Mouse (Mus musculus): ENCODE measurements around the gene Lbh. TPM values are rescaled to one million over a fixed set of nuclear protein-coding genes. Genes with fewer than 3 reads are reported as not detected.

Lbh gene
- polyA plus RNA-seq, 1 experiment, result 49.5 TPM

GRCm38 (mm10) chr17:72911283-72911682, 6.8 kb upstream of the Lbh start:
- no peak for DNase-seq (ENCODE audit: low spot score)

GRCm38 (mm10) chr17:72911751-72912150, 6.4 kb upstream of the Lbh start:
- DNase-seq (ENCODE audit: low spot score), result no peak

- no peak for DNase-seq (ENCODE audit: low spot score)
Observed at GRCm38 (mm10) chr17:72914082-72914481, 4.0 kb upstream of the Lbh start.

GRCm38 (mm10) chr17:72917241-72918030, 669 bp upstream of the Lbh start:
- DNase-seq (ENCODE audit: low spot score), result peak; percentile 44

- peak; percentile 49 for DNase-seq (ENCODE audit: low spot score)
Observed at GRCm38 (mm10) chr17:72918571-72919541, 751 bp downstream of the Lbh start.

GRCm38 (mm10) chr17:72919641-72920040, 1.5 kb downstream of the Lbh start:
- DNase-seq (ENCODE audit: low spot score), result no peak

- no peak for DNase-seq (ENCODE audit: low spot score)
Observed at GRCm38 (mm10) chr17:72920430-72920829, 2.3 kb downstream of the Lbh start.

- DNase-seq (ENCODE audit: low spot score), result no peak
Observed at GRCm38 (mm10) chr17:72920971-72921370, 2.9 kb downstream of the Lbh start.

- no peak for DNase-seq (ENCODE audit: low spot score)
Observed at GRCm38 (mm10) chr17:72922206-72922605, 4.1 kb downstream of the Lbh start.

- DNase-seq (ENCODE audit: low spot score), result no peak
Observed at GRCm38 (mm10) chr17:72923283-72923682, 5.2 kb downstream of the Lbh start.

- DNase-seq (ENCODE audit: low spot score), result no peak
Observed at GRCm38 (mm10) chr17:72924295-72924694, 6.2 kb downstream of the Lbh start.

GRCm38 (mm10) chr17:72925111-72925510, 7.0 kb downstream of the Lbh start:
- no peak for DNase-seq (ENCODE audit: low spot score)

GRCm38 (mm10) chr17:72925804-72926617, 7.9 kb downstream of the Lbh start:
- no peak for DNase-seq (ENCODE audit: low spot score)

- no peak for DNase-seq (ENCODE audit: low spot score)
Observed at GRCm38 (mm10) chr17:72926994-72927393, 8.9 kb downstream of the Lbh start.

GRCm38 (mm10) chr17:72933116-72933515, 15.0 kb downstream of the Lbh start:
- DNase-seq (ENCODE audit: low spot score), result no peak

- DNase-seq (ENCODE audit: low spot score), result no peak
Observed at GRCm38 (mm10) chr17:72934146-72934545, 16.0 kb downstream of the Lbh start.

- DNase-seq (ENCODE audit: low spot score), result no peak
Observed at GRCm38 (mm10) chr17:72934653-72935052, 16.5 kb downstream of the Lbh start.

GRCm38 (mm10) chr17:72935921-72936320, 17.8 kb downstream of the Lbh start:
- no peak for DNase-seq (ENCODE audit: low spot score)

GRCm38 (mm10) chr17:72936336-72936735, 18.2 kb downstream of the Lbh start:
- DNase-seq (ENCODE audit: low spot score), result no peak

- no peak for DNase-seq (ENCODE audit: low spot score)
Observed at GRCm38 (mm10) chr17:72937204-72937603, 19.1 kb downstream of the Lbh start.

- DNase-seq (ENCODE audit: low spot score), result no peak
Observed at GRCm38 (mm10) chr17:72938026-72938795, 20.1 kb downstream of the Lbh start.

All from urinary bladder, adult 2 months (tissue).